Mouse (Mus musculus) left cerebral cortex, postnatal 25 days (tissue): ENCODE data around the gene Slc30a1. TPM values are rescaled to one million over a fixed set of nuclear protein-coding genes. Genes with fewer than 3 reads are reported as not detected.

Experiments used
- DNase-seq, 2 experiments: peaks; one replicate each; pipeline ENCODE4 v3.0.0; 2022; ENCODE audit warnings: low spot score in 2 of 2, mixed read lengths in 1 of 2
- intact Hi-C: fragments of 180-260 bp; cut with DNase I; formaldehyde crosslinking; loops from one replicate; pipeline ENCODE4 v1.15.1; 2025
- total RNA-seq, 2 experiments: library from RNA; stranded (reverse); gene quantifications; 2 replicates each; pipeline ENCODE4 v1.2.3; 2021

Gene Slc30a1
- total RNA-seq: 10 to 100 TPM; 28.2 to 36.9 TPM

DNA sequence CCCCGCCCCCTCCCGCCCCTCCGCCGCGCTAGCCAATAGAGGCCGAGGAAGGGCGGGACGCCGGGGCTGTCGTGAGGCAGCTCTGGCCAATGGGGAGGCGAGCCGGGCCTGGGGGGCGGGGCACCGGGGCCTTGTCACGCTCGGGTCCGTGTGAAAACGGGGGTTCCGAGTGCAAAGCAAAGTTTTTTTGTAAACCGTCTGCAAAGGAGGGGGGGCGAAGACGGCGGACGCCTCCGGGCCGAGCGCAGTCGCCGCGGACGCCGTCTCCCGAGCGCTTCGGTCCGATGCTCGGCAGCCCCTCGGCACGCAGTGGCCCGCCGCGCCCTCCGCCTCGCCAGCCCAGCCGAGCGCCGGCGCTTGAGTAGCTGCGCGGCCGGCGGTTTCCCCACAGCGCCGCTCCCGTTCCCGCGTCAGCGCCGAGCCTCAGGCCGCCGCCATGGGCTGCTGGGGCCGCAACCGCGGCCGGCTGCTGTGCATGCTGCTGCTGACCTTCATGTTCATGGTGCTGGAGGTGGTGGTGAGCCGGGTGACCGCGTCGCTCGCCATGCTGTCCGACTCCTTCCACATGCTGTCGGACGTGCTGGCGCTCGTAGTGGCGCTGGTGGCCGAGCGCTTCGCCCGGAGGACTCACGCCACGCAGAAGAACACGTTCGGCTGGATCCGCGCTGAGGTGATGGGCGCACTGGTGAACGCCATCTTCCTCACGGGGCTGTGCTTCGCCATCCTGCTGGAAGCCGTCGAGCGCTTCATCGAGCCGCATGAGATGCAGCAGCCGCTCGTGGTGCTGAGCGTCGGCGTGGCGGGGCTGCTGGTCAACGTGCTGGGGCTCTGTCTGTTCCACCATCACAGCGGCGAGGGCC is at the start of gene Slc30a1:
TSS of gene Slc30a1 (plus strand) at position 197 of the 860 bp plus-strand sequence.
- intact Hi-C loops: loop anchor here (5.0 kb wide), 1 partner anchor 46 kb away; no protein-coding TSS in a partner anchor

DNA sequence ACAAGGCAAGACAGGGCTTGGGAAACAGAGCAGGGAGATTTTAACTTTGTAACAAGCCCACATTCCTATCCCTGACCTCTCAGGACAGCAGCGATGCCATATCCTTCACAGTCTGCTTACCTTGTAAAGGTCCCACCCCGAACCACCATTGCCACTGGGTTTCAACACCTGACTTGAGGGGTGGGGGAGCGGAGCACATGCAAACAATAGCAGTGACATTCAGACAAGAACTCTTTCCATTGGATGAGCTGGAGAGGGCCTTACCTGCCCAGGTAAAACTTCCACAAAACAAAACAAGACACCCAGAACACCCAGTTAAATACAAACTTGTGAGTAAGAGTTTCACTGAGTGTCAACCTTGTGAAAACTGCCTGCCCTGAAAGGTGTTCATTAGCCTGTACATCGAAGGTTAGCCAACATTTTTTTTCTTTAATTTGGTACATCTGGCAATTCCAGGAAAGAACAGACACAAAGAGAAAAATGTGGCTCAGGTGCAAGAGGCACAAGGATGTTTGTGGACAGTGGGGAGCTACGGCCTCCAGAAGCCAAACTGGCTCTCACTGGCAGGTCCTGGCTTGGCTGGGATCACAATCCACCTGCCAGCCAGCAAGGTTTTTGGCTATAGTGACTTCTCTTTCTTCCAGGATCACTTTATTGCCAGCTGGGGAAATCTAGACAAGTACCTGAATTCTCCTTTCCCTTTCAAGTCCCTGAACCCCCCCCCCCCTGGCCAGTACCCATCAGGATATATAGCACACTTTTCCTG is 49.5 kb upstream of the Slc30a1 start:
- no peak for DNase-seq
- intact Hi-C loops: no loop called here

More for the DNA sequence above, at the start of gene Slc30a1:
- DNase-seq: peak; percentile 98 to 99

DNA sequence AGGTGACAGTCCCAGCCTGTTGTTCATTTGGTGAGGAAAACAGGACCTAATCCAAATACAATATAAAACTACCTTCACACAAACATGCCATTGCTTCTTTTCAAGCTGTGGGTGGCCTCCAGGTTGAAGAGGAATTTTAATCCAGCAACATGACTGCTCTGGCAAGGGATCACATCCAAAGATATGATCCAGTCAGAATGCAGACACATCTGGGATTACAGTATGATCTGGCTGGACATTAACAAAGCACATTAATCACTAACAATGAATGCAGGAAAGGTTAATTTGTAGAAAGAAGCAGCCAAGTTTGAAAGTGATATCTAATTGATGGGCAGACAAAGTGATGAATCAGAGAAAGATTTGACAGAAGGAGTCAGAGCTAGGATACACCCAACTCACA is 48.4 kb upstream of the Slc30a1 start:
- intact Hi-C loops: no loop called here
- no peak for DNase-seq

DNA sequence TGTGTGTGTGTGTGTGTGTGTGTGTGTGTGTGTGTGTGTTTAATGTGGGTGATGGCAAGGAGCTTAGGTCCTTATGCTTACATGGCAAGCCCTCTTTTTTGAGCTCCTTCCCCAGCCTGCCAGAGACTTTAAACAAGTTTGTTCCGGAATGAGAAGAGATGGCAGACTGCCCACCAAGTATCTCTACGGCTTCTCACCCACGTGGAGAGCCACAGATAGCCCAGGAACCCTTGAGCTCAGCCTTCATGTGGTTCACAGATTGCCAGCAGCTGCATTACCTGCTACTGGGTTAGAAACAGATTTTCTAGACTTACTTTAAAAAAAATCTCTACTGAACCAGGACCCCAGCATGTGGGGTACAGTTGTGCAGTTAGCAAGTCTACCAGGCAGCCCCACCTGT is 46.7 kb upstream of the Slc30a1 start:
- intact Hi-C loops: no loop called here
- DNase-seq: peak; percentile 20 to 80

DNA sequence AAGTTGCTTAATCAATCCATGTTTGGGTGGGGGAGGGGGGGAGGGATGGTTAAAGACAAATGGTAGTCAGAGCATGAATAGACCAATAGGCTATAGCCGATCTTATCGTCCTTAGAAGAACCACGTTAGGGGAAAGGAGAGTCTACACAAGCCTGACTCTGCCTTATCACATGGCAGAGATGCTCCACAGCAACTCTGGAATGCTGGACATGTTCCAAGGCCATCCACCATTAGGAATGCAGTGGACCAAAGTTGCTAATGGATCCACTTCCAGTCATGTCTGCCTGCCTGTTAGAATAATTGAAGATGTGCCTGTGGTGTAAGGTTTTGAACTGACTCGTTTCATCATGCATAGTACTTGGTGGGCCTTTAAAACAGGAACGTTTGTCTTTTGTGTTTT is 45.3 kb upstream of the Slc30a1 start:
- intact Hi-C loops: no loop called here
- no peak for DNase-seq

DNA sequence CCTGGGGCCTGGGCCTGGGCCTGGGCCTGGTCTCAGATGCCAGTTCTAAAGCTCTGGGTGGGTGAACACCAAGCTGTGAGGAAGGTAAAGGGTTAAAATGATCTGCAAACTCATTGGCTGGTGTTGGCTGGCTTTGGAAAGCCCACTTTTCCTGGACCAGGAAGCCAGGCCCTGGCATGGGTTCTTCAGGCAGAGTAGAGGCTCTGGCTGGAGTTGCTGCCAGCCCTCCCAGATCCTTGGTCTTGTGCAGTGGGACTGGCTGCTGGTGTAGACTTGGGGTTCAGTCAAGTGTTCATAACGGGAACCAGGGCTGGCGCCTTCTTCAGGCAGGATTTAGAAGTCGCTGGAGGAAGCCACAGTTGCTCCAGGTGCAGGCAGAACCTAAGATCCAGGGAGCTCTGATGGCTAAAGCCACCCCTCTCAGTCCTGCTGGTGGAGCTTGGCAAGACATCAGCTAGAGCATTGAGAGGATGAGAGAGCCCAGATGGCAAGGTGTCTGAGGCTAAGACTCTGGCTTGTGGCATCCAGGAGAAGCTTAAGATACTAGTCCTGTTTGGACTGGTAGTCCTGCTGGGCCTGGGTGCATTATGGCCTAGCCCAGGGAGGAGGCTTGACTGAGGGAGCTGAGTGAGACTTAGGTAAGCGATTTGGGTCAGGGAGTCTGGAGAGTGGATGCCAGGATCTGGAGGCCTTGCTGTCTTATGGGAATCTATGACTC is 42.6 kb upstream of the Slc30a1 start:
- intact Hi-C loops: no loop called here
- DNase-seq: no peak

DNA sequence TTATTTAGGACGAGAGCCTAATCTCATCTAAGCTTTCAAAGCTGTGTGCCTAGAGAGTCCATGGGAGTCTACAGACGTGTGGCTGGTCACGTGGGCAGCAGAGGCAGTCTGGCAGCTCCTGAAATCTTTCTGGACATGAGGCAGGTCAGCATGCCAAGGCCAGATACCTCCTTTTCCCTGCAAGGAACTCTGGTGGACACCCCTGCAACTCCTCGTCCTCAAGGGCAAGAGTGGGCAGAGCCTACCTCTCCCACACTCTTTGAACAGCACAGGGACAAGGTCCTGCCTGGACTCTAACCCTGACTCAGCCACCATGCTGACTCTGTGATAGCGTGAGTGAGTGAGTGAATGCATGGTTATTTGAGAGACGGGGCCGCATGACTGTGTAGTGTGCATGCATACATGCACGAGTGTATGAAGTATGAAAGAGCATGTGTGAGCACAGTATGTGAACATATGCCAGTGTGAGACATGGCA is 42.0 kb upstream of the Slc30a1 start:
- no peak for DNase-seq
- intact Hi-C loops: no loop called here

DNA sequence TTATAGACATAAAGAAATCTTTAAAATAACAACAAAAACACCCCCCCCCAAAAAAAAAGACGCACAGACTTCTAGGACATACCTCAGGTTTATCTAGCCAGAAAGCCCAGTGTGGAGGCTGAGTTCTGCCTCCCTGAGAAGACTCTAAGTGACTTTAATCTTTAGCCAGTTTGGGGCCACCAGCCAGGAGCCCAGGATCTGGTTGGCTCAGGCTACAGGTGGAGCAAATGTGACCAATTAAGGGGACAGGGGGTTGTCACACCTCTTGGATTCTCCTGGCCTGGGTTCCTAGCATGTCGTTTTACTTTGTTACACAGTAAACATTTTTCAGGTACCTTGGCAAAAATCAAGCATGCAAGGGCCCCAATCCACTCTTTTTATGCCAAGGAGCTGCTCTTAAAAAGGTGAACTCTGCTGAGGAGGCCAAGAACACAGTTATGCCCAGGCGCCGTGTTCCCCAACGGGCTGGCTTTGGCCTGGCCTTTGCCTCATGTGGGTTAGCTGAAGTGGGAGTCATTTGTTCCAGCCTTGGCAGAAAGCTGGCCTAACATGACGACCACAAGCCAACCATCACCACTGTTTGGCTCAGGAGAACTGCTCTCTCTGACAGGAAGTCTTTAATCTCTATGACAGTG is 34.4 kb upstream of the Slc30a1 start:
- intact Hi-C loops: no loop called here
- no peak for DNase-seq

DNA sequence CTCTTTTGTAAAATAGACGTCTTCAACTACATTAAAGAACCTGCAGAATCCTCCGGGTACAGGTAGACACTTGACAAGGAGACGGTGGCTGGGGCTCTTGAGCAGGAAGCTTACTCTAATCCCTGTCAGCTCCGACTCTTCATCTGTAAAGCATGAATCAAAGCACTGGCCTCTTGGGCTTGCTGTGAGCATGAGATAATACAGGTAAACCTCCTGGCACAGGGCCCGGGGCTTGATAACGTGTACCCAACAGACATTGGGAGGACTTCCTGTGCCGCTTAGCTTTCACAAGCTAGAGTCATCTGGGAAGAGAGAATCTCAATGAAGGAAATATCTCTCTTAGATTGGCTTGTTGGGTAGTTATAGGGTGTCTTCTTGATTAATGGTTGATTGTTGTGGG is 31.6 kb upstream of the Slc30a1 start:
- intact Hi-C loops: no loop called here
- DNase-seq: no peak

DNA sequence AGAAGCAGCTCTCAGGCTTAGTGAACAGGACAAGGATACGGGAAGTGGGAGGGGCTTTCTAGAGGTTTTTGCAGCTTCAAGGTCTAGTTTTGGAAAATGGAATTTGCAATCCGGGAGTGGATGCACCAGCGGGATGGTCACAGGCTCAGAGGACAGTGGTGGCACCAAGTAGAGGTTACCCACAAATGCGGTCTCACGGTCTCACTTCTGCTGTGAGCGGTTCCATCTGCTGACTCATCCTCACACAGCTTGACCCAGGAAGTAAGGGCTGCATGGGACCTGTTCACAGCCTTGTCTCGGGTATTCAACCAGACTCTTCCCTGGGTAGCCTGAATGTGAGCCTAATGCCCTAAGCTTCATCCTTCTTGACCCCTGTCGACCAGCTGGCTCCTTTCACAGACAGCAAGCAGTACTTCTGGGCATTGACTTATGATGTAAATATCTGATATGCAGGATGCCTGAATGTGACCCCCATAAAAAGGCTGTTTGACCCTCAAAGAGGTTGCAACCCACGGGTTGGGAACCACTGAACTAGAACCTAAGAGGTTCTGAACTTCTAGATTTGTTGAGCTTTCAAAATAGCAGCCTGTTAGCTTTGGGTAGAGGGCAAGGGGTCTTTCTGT is 30.8 kb upstream of the Slc30a1 start:
- intact Hi-C loops: no loop called here
- no peak for DNase-seq

DNA sequence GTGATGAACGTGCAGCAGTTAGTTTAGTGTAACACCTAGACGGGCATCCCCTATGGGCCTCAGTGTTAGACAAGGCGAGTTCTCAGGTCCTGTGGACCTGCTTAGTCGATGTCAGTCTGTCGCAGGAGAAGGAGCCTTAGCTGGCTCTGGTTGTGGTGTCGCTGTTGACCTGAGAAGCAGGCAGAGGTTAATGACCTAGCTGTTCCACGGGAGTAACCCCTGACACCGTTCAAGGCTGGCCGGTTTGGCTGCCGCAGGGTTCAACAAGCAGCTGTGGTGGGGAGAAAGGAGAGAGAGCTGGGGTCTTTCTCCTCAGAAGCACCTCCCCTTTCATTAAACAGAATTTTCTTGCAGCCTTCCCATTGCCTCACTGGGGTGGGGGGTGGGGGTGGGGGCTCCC is 28.9 kb upstream of the Slc30a1 start:
- intact Hi-C loops: no loop called here
- no peak for DNase-seq

DNA sequence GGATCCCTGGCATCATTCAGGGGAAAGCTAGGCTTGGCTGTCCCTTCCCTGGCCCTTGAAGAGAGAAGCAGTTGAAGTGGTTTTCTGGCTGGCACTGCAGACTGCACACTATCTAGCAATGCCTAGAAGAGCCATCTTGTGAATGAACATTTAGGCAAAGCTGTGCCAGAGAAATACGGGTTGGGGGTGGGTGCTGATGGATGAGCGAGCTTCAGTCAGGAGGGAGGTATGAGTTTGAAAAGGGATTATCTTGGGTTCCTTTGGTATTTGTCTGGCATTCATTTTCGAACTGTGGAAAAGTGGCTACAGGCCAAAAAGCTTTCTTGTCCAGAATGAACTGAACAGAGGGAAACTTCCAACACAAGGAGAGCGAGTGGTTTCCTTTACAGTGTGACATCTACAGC is 28.0 kb upstream of the Slc30a1 start:
- DNase-seq: peak in 1 of 2 experiments; percentile 38
- intact Hi-C loops: no loop called here

DNA sequence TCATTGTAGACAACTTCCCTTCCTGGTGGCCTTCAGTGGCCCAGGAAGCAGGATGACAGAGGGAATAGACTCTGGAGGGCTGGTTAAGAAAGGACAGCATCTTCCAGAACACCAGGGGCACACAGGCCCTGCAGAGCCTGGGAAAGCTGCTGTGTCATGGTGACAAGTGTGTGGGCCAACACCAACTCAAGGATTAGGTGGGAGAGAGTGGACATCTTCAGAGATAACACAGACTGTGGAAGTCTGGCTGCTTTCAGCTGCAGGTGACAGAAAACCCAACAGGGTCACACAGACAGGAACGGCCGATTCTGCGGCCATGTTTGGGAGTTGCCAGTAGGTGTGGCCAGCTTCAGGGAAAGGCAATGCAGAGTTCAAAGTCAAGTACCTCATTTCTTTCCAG is 26.3 kb upstream of the Slc30a1 start:
- no peak for DNase-seq
- intact Hi-C loops: no loop called here

DNA sequence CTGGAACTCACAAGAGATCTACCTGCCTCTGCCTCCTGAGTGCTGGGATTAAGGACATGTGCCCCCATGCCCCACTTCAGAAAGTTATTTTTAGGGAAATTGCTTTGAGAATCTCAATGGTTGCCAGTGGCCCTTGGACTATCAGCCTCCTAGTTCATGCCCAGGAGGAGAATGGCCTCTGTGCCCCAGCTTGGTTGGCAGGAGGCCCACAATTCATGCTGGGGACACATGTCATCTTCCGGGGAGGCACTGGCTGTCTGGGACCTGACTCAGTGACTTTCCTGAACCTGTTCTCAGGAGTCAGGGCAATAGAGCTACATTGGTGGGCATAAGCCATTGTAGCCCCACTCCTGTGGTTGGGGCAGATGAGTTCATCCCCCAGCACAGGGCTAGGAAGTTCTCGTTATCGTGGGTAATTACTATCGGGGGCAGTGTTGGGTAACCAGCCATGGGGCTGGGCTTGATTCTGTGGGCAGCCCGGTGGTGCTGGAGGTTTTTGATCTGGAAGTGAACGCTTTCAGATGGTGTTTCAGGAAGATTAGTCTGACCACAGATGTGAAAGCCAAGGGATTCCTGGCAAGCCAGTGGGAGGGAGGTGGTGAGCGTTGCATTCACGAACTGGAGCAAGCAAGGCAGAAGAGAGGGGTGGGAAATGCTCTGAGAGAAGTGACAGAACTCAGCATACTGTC is 25.5 kb upstream of the Slc30a1 start:
- intact Hi-C loops: no loop called here
- no peak for DNase-seq

DNA sequence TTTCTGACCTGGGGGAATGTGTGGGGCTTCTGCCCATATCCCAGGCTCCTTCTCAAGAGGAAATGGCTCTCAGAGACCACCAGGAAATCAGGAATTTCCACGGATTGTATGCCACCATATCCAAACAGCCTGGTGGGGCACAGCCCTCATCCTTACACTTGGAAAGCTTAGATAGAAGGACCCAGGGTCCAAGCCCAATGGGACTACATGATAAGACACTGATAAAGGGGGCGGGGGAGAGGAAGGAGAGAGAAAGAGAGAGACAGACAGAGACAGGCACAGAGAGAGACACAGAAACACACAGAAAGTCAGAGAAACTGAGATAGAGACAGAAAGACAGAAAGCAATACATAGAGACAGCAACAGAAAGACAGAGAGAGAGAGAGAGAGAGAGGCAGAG is 24.9 kb upstream of the Slc30a1 start:
- no peak for DNase-seq
- intact Hi-C loops: no loop called here

DNA sequence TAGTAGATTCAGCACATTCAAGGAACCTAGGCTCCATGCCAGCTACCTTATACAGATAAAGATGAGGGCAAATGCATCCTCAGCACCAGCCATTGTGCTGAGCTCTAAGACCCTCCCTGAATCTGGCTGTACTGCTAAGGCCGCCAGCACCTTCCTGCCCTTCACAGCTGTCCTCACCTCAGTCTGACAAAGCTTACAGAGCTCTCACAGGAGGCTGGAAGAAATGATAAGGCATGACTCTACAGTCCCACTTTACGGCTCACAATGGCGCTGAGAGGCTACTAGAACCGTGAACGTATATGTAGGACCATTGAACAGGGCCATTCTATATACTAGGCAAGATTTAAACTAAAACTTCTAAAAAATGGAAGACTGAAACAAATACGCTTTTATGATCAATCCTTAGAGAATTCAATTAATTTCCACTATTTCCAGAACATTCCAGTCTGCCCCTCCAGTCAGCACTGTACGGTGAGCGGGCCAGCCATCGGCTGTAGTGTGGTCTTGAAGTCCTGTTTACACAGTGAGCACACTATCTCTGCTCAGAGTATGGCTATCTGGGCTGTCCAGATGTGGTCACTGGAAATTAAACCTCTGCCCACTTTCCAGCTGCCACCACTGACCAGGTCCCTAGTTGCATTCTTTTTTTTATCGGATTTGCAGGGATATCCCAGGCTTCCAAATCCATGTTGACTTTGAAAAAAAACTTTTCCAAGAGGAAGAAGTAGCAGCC is 23.9 kb upstream of the Slc30a1 start:
- no peak for DNase-seq
- intact Hi-C loops: no loop called here

DNA sequence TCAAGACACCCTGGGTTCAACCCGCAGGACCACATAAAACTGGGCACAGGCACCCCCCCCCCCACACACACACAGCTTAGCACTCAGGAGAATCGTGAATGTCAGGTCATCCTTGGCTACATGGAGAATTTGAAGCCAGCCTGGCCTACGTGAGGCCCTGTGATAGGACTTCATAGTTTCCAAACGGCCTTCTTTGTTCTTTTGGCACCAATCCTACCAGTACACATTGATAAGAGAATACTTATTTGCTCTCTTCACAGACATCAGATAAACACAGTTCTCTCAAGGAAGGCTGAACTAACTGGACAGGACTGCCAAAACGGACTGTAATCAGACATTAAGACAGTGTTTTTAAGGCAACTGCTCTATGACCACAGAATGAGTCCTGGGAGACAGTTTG is 22.9 kb upstream of the Slc30a1 start:
- intact Hi-C loops: no loop called here
- no peak for DNase-seq

DNA sequence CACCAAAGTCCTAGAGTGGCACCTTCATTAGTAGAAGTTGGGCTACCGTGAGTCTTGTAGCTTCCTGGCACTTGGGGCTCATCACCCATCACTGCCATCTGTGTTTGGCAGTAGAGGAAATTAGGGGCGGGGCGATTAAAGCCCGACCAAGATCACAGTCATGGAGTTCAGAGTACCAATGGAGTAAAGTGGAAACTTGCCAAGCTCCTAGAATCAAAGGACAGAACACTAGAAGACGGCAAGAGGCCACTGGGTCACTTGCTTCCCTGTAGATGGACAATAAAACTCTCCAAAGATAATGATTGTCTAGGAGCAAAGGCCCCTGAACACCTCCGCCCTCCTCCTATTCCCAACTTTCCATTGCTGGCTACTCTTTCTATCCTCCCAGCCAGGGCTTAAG is 14.7 kb upstream of the Slc30a1 start:
- intact Hi-C loops: no loop called here
- no peak for DNase-seq
